Mouse (Mus musculus): Measurements from ENCODE around the gene H2afb1. TPM values are rescaled to one million over a fixed set of nuclear protein-coding genes. Genes with fewer than 3 reads are reported as not detected.
"Not testable (repeated sequence)": the region's sequence is repeated elsewhere in the genome, so short reads cannot be mapped to it uniquely, and the experiment has no call there.

The H2afb1 gene
- not detected in 2 replicates for polyA plus RNA-seq (2015; fragmentation: Nextera tagmentation; extraction: Ambion mirVana)

DNA sequence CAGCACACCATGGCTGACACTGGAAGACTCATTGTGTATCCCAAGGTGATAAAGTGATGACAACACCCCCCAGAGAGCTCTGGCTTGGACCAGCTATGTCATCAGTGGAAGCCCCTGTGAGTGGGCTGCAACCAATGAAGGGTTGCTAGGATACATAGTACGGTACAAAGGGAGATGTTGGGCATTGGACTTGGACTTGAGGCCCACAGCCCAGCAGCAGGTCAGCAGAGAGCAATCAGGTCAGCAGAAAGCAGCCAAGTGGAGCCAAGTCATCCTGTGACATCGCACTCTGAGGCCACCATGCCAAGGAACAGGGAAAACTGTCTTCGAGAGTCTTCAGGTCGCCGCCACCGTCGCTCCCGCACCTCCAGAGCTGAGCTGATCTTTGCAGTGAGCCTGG, at the start of gene H2afb1:
Gene H2afb1, plus strand, starts transcription at position 301 of the 400 bp plus-strand sequence.
- H3K27me3 ChIP-seq; H3K4me2 ChIP-seq; H3K4me3 ChIP-seq (replicated peaks); H3K4me1 ChIP-seq; H3K9me3 ChIP-seq (replicated peaks); ATAC-seq (replicated peaks; ENCODE audit: low FRiP score); H3K27ac ChIP-seq; H3K36me3 ChIP-seq; H3K9ac ChIP-seq: not testable (repeated sequence)
- WGBS, result 90% methylated on average over 8 of the region's 8 CpGs

DNA sequence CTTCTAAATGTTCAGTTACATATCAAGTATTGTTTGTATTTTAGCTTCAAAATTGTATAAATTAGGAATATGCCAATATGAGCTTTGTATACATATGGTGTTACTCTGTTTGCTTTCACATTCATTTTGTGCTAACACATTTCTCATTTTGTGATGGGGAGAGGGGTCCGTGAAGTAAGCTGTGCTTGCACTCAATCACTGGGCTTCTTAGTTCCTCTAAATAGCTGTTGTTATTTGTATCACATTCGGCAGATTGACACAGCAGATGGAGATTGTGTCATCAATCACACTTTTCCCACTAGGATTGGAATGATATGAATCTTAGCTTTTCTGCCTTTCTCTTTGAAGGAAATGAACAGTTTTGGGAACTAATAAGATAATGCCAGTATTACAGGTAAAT, 21.5 kb downstream of the H2afb1 start:
- H3K4me3 ChIP-seq (replicated peaks), result no peak overlapping the region
- WGBS, result 77% methylated on average over 2 of the region's 2 CpGs
- H3K36me3 ChIP-seq, result no peaks in the 10 kb centered on the region
- H3K9me3 ChIP-seq (replicated peaks), result no peaks in the 10 kb centered on the region
- no peak overlapping the region for H3K27ac ChIP-seq
- no peak overlapping the region for H3K9ac ChIP-seq
- no peak overlapping the region for H3K4me2 ChIP-seq
- H3K4me1 ChIP-seq, result no peaks in the 10 kb centered on the region
- H3K27me3 ChIP-seq, result no peaks in the 10 kb centered on the region
- no peak for ATAC-seq (replicated peaks; ENCODE audit: low FRiP score)

Measured in kidney, embryonic 15.5 days (tissue).